Mouse (Mus musculus) testis, adult 2 months (tissue): ENCODE measurements around the gene Arhgef17. TPM values are rescaled to one million over a fixed set of nuclear protein-coding genes. Genes with fewer than 3 reads are reported as not detected.
"Not testable (repeated sequence)": the region's sequence is repeated elsewhere in the genome, so short reads cannot be mapped to it uniquely, and the experiment has no call there.

Experiments used
- H3K27ac ChIP-seq: fragments of 200-500 bp; 2 replicates; pipeline ENCODE4 v1.5.1; 2012; ENCODE audit warnings: low read depth, low read length; ENCODE audit not compliant: control insufficient read depth, insufficient read depth
- H3K27me3 ChIP-seq: fragments of 200-500 bp; 2 replicates; pipeline ENCODE4 v1.6.1; 2012; ENCODE audit warnings: mild to moderate bottlenecking, low read length, moderate library complexity; ENCODE audit not compliant: control insufficient read depth, insufficient read depth
- H3K36me3 ChIP-seq: fragments of 200-500 bp; 2 replicates; pipeline ENCODE4 v1.6.1; 2012; ENCODE audit warnings: mild to moderate bottlenecking, low read length; ENCODE audit not compliant: control insufficient read depth, insufficient read depth
- H3K4me1 ChIP-seq: fragments of 200-500 bp; 2 replicates; pipeline ENCODE4 v1.6.1; 2012; ENCODE audit warnings: low read length; ENCODE audit not compliant: control insufficient read depth, insufficient read depth
- H3K4me3 ChIP-seq: fragments of 200-500 bp; 2 replicates; pipeline ENCODE4 v1.5.1; 2012; ENCODE audit warnings: low read depth, mild to moderate bottlenecking, low read length, moderate library complexity, mixed read lengths; ENCODE audit not compliant: control insufficient read depth
- CTCF ChIP-seq: fragments of 200-500 bp; IDR thresholded peaks from 2 replicates; pipeline ENCODE4 v1.5.1; 2012; ENCODE audit warnings: low read depth, mild to moderate bottlenecking, inconsistent platforms, low read length, moderate library complexity; ENCODE audit not compliant: control insufficient read depth, insufficient read depth, insufficient replicate concordance
- POLR2A ChIP-seq: fragments of 200-500 bp; IDR thresholded peaks from 2 replicates; pipeline ENCODE4 v1.6.1; 2012; ENCODE audit warnings: low read depth, mild to moderate bottlenecking, inconsistent platforms, low read length, moderate library complexity; ENCODE audit not compliant: control insufficient read depth
- polyA plus RNA-seq: library from polyadenylated mRNA; depleted of rRNA; stranded (reverse); fragments of >200 nt; gene quantifications from 2 replicates; pipeline ENCODE4 v1.2.3, GENCODE M21; 2012

The Arhgef17 gene
- polyA plus RNA-seq, 1 experiment = 2.8 TPM

DNA sequence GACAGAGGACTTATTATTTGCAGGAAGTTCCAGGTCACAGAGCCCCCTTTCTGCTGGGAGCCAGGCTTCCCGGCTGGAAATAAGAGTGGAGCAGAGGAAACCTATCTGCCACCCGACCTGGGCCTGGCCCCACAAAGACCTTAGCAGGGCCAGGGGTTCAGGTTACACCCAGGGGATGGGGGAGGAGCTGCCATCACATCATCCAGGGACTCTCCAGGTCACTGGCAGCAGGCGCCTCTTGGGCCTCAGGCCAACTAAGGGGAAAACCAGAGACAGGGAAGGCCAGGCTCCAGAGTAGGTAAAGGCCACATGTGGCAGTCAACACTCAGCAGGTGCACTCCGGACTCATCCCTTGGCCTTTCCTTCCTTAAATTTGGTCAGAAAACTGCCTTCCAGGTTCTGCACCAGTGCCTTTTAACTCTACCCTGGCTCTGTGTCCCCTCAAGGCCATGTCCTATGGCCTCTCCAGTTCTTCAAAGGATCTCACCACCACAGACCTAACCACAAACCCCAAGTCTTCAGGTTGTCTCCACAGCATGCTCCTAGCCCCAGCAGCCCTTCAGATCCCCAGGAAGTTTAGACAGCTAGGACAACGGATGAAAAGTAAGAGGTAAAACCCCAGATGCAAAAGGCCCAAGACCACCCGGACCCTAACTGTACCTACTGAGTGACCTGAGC lies 77.6 kb downstream of the Arhgef17 start:
- Histone ChIP-seq H3K4me3 (no peak overlapping the region), H3K27ac (no peak overlapping the region), H3K4me1 (no peaks in the 10 kb centered on the region), H3K27me3 (no peaks in the 10 kb centered on the region), H3K36me3 (no peaks in the 10 kb centered on the region)
- TF ChIP-seq CTCF (no peak), POLR2A (no peak)

DNA sequence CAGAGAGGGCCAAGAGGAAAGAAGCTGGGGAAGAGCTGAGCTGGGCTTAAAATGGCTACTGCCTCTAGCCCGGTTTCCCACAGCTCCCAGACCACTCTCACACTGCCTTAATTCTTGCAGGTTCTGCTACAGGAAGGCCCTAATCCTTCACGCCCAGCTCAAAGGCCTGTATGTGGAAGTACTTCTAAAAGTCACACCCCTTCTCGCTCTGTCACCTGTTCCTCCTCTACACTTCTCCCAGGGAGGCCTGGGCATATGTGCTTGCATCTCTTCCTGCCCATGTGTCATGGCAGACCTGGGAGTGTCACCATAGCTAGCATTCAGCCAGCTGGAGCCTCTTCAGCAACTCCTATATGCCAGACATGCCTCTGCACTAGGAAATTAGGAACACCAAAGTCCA lies 78.5 kb downstream of the Arhgef17 start:
- Histone ChIP-seq H3K27ac (no peak overlapping the region), H3K27me3 (no peaks in the 10 kb centered on the region), H3K4me3 (no peak overlapping the region), H3K36me3 (no peaks in the 10 kb centered on the region), H3K4me1 (no peaks in the 10 kb centered on the region)
- no peak for TF ChIP-seq POLR2A
- no peak for TF ChIP-seq CTCF

DNA sequence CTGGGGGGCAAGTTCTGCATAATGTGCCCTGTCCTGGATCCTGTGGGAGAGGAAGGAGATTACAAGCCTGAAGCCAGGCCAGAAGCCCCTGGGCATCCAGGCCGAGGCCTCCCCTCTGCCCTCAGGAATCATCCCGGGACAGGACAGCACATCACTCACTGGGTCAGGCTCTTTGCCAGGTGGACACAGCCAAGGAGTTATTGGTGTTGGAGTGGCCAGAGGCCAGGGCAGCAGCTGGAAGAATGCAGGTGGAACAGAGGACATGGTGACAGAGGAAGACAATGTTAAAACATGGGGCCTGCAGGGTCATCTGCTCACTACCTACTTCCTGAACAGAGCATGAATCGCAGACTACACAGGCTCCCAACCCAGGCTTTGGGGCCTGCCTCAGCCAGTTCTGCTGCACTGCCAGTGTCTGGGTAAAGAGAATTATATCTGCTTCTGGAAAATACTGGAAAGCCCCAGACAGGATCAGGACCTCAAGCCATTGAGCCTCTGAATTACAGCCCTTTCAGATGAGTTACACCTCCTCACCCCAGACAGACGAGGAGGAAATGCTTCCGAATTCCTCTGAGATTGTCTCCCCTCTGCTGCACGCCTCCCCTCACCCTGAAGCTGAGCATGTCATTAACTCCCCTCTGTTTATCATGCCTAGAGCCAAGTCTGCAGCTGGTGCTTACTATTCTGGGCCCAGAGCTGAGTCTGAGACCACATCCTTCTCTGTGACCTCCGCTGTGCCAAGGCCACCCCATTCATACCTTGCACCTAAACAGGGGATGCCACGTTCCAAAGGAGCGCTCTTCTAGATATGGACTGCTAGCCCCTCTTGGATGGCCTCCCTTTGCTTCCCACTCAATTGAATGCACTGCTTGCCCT lies 80.2 kb downstream of the Arhgef17 start:
- H3K36me3 ChIP-seq = no peaks in the 10 kb centered on the region
- TF ChIP-seq POLR2A (no peak), CTCF (no peak)
- no peaks in the 10 kb centered on the region for H3K4me1 ChIP-seq
- no peak overlapping the region for H3K27ac ChIP-seq
- H3K27me3 ChIP-seq = no peaks in the 10 kb centered on the region
- no peak overlapping the region for H3K4me3 ChIP-seq

DNA sequence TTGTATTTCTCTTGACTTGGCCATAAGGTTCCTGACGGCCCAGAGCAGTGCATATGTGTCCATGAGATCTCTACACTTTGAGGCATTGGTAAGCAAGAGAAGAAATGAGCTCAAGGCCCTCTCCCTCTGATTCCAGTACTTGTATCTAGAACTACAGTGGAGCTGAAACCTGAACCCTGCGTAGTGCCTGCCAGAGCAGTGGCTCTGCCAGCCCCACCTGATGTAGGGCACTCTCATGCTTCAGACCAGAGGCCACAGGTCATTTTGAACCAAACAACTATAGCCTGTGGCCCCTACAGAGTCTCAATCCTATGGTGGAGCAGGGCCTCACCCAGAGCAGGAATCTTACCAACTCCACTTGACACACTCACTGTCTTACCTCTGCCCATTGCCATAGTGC lies 82.4 kb downstream of the Arhgef17 start:
- H3K36me3 ChIP-seq = no peaks in the 10 kb centered on the region
- TF ChIP-seq CTCF = no peak
- no peak for TF ChIP-seq POLR2A
- no peak overlapping the region for H3K4me3 ChIP-seq
- no peaks in the 10 kb centered on the region for H3K4me1 ChIP-seq
- no peaks in the 10 kb centered on the region for H3K27me3 ChIP-seq
- no peak overlapping the region for H3K27ac ChIP-seq

DNA sequence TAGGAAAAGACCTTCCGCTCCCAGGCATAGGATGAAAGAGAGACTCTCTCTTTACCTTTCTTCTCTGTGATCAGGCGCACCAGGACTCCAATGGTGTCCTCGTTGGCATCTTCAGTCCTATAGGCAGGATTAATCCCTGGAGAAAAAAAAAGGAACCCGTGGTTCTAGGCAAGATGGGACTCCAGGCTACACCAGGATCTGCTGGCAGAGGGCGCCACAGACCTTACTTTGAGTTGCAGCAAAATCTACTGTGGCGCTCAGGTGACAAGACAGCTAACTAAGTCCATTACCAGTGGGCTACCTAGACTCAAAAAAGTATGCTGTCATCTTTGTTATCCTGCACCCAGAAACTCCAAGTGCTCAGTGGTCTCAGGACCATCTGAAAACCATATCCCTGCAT lies 83.2 kb downstream of the Arhgef17 start:
- H3K27me3 ChIP-seq = no peaks in the 10 kb centered on the region
- no peaks in the 10 kb centered on the region for H3K4me1 ChIP-seq
- H3K27ac ChIP-seq = no peak overlapping the region
- no peaks in the 10 kb centered on the region for H3K36me3 ChIP-seq
- H3K4me3 ChIP-seq = no peak overlapping the region
- TF ChIP-seq CTCF = peak; percentile 66; the same call in 1 of the 2 replicates
- TF ChIP-seq POLR2A = no peak

DNA sequence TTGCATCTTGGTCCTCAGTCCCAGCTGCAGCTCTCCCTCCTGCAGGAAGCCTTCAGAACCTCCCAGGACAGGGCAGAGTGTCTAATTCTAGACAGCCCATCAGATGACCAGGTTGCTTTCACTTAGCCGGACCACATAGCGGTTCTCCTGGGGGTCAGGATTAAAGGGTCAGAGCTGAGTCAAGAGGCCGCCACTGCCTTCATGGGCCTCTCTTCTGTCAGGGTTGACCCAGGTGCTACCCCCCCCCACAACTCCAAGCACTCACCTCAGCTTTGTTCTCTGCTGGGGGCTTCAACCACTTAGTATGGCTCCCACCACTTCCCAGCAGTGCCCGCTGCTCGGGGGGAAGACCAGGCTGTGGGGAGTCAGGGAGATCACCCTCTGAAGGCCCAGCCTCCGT lies 84.8 kb downstream of the Arhgef17 start:
- Histone ChIP-seq H3K4me3 (no peak overlapping the region), H3K27me3 (no peaks in the 10 kb centered on the region), H3K27ac (no peak overlapping the region), H3K4me1 (no peaks in the 10 kb centered on the region), H3K36me3 (no peaks in the 10 kb centered on the region)
- TF ChIP-seq POLR2A (no peak), CTCF (no peak)

DNA sequence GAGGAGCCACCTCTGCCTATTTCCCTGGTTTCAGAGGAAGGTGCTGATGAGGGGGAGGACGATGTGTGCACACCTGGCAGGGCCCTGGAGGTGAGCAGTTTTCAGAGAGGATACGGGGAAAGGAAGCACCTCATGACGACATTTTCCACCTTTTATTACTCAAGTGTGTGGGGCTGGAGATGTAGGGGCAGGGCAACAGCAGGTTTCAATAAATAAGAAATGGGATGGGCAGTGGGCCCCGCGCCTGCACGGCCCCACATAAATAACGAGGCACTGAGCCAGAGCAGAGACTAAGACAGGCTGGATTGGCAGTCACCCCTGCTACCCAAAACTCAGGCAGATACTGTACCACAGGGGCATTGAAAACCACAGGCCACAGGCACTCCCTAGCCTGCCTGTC lies 85.9 kb downstream of the Arhgef17 start:
- not testable (repeated sequence) for H3K27ac ChIP-seq, H3K27me3 ChIP-seq, H3K36me3 ChIP-seq, H3K4me1 ChIP-seq, H3K4me3 ChIP-seq
